Mouse (Mus musculus) ES-CJ7 (cell line): Measurements from ENCODE around the gene Zap70.
A peak's percentile ranks its signal among the peaks of the same experiment; 100 is the strongest.

Experiments
- DNase-seq: peaks from one replicate; pipeline ENCODE4 v3.0.0; 2011; ENCODE audit warnings: low read depth, low spot score

Gene Zap70

GRCm38 (mm10) chr1:36830913-36831866, 69.6 kb downstream of the Zap70 start:
- DNase-seq, result peak; percentile 49
